Mouse (Mus musculus) cerebellum, adult 2 months (tissue): ENCODE measurements at regions not wholly inside any gene's neighbourhood (a gene's known extent, or its start where the extent isn't known, plus 50 kb on each side); places are given as distances from the start of the nearest gene placed in this dataset.
"Not testable (repeated sequence)": the region's sequence is repeated elsewhere in the genome, so short reads cannot be mapped to it uniquely, and the experiment has no call there.

Experiments used
- CTCF ChIP-seq: fragments of 200-500 bp; IDR thresholded peaks from 2 replicates; pipeline ENCODE4 v1.5.1; 2011; ENCODE audit warnings: low read depth, mild to moderate bottlenecking, control low read depth, low read length, moderate library complexity, borderline replicate concordance; ENCODE audit not compliant: insufficient read depth
- POLR2A ChIP-seq: fragments of 200-500 bp; IDR thresholded peaks from 2 replicates; pipeline ENCODE4 v1.6.1; 2011; ENCODE audit warnings: low read length, control low read depth, borderline replicate concordance; ENCODE audit not compliant: insufficient read depth

- not testable (repeated sequence) for TF ChIP-seq CTCF, POLR2A
Observed at GRCm38 (mm10) chr10:117464331-117464730, 84.5 kb upstream of the Cpsf6 start.
